Mouse (Mus musculus) right cerebral cortex, adult 2 months (tissue): Measurements from ENCODE around the gene Fam240b.
"Not testable (repeated sequence)": the region's sequence is repeated elsewhere in the genome, so short reads cannot be mapped to it uniquely, and the experiment has no call there.

Source experiments
- DNase-seq, 2 experiments: peaks; one replicate each; pipeline ENCODE4 v3.0.0; 2021 to 2022; ENCODE audit warnings: low spot score in 2 of 2

Gene Fam240b

DNA sequence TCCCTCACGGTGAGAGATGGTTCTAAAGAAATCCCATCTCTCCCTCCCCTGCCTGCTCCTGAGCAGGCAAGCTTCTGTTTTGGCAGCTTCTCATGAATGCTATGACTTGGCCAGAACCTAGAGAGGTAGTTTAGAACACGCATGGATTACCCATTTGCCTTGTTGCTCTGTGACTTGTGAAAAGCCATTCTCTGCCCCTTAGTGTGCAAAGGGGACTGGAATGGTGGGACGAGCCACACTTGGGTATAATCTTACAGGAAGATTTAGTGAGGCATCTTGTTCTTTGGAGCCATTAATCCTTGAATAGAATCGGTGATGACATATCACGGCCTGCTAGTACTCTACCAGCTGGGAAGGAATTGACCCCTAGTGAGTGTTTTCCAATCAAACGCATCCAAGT, at the start of gene Fam240b:
Gene Fam240b, minus strand, starts transcription at position 101 of the 400 bp plus-strand sequence.
- DNase-seq, result no peak

- no peak for DNase-seq
Observed at GRCm38 (mm10) chr13:64530139-64530538, 32.5 kb upstream of the Fam240b start.

DNA sequence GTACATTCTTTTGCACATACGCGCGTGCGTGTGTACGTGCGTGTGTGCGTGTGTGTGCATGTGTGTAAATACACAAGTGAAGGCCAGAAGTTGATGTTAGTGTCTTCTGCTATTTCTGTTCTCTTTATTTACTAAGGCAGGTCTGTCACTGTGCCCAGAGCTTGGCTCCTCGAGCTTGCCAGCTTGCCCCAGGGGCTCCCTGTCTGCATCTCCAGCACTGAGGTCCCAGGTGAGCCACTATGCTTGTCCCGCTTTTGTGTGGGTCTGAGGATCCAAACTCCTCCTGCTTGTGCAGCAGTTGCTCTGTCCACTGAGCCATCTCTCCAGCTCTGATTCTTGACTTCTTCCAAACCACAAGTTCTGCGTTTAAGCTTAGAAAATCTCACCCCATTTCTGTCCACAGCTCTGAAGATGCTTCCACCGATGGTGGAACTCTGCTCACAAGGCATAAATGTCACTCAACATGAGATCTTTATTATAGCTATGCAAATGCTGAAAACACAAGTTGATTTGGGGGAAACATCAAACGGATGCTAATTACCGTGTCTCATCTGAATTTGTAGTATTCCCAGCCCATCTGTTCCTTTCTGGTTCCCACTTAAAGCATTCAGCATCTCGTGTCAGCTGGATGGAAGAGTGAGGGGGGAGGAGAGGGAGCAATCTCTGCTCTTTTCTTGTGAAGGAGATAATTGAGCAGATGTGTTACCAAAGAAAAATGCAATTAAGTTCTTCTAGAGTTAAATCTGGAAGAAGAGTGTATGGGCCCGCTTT, 29.1 kb upstream of the Fam240b start:
- peak; percentile 5 to 27 for DNase-seq

DNA sequence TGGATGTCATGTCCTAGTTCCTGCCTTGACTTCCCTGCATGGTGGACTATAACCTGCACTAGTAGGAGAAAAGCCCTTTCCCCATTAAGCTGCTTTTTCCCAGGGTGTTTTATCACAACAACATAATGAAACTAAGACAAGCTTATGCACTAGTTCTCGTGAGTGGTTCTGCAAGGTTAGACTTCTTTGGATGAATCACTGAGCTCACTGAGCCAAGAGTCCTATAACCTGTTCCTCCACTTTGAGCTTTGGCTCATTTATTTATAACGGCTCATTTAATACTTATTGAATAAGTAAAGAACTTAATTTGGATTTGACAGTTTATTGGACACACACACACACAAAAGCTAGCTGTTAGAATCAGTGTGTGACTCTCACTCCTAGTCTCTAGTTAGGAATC, 16.7 kb upstream of the Fam240b start:
- DNase-seq, result no peak

GRCm38 (mm10) chr13:64511616-64512015, 14.0 kb upstream of the Fam240b start:
- no peak for DNase-seq

DNA sequence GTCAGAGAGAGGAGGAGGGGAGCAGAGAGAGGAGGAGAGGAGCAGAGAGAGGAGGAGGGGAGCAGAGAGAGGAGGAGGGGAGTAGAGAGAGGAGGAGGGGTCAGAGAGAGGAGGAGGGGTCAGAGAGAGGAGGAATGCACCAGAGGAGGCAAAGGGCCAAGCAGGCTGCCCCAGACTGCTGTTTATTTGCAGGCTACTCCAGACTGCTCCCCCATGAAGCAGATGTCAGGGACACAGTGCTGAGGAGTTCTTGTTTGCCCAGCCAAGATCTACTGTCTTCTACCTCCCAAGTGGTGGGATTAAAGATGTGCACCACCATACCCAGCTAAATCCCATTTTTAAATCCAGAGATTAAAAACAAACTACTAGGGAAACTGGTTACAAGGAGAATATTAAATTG, 9.8 kb upstream of the Fam240b start:
- DNase-seq, result no peak

- DNase-seq, result no peak
Observed at GRCm38 (mm10) chr13:64502833-64503232, 5.2 kb upstream of the Fam240b start.

DNA sequence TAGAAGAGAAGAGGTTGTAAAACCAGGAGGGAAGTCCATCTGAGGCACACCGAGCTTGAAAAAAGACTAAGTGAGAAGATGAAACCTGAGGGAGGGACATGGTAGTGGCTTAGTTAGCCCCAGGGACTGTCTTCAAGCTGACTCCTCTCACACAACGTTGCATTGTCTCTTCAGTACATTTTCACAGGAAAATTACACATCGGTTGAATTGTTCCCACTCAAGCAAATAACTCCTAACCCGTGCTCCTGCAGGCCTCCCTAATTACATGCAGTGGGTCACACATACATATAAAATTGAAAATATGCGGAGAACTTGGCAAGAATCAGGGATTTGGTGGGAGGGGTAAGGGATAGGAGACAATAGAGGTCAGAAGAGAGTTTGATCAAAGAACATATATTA, 4.0 kb downstream of the Fam240b start:
- DNase-seq, result no peak

- no peak for DNase-seq
Observed at GRCm38 (mm10) chr13:64489886-64490285, 7.7 kb downstream of the Fam240b start.

DNA sequence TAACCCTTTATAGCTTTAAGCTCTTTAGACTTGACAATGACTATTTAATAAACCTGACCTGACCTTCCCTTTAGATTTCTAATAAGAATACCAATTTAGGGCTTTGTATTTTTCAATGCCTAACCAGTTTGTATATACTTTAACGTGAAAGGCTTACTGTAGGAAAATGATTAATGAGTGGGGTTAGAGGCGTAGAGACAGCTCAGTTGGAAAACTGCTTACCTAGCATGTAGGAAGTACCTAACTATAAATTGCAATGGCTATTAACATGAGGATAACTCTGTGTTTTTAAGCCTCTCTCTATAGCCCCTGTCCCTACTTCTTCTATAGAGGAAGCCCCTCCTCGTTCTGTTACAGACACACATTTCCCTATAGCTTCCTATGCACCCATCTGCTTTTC, 17.6 kb downstream of the Fam240b start:
- DNase-seq, result no peak

DNA sequence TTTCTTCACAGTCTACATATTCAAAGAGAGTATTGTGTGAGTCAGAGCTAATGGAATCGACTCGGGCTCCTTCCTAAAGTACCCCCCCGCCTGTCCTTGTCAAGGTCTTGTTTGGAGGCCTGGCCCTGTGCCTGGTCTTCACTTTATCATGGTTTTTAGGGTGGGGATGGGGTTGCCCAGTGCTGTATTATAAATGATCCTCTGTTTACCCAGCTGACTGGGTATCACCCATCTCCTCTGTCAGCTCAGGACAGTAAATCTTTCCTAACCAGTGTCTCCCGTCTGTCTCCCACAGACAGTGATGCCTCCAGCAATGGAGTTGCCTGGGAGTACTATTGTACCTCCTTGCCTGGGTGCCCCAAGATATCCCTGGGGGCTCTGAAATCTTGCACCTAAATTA, 19.6 kb downstream of the Fam240b start:
- DNase-seq, result no peak

DNA sequence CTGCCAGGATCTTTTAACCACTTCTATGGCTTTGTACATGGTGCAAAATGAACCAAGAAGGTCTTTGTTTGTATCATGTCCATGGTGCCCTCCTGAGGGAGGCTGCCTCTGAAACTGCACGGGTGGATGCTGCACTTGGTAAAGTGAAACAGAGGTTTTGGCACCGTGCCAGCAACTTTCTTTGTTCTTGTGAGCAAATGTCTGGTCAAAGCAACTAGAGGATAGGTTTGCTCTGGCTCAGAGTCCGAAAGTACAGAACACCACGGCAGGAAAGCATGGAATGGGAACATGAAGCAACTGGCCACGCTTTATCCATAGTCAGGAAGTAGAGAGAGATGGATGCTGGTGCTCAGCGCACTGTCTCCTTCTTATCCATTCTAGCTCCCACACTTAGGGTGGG, 29.7 kb downstream of the Fam240b start:
- no peak for DNase-seq

DNA sequence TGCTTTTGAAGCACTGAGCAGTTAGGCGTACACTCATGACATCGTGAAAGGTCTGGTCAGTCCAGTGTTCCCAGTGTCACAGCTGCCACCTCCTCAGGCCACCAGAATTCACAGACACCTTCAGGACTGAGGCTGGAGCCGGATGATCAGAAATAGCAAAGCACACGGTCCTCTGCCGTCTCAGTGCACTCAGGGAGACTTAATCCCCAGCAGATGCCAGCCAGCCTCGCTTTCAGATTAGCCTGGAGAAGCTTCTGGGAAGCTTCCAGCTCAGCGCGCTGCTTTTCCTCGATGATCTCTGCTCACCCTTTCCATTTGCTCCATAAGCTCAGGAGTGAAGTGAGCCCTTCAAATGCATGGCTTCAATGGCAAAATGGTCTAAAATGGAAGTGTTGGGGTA, 32.4 kb downstream of the Fam240b start:
- no peak for DNase-seq

GRCm38 (mm10) chr13:64462581-64462980, 35.0 kb downstream of the Fam240b start:
- no peak for DNase-seq

DNA sequence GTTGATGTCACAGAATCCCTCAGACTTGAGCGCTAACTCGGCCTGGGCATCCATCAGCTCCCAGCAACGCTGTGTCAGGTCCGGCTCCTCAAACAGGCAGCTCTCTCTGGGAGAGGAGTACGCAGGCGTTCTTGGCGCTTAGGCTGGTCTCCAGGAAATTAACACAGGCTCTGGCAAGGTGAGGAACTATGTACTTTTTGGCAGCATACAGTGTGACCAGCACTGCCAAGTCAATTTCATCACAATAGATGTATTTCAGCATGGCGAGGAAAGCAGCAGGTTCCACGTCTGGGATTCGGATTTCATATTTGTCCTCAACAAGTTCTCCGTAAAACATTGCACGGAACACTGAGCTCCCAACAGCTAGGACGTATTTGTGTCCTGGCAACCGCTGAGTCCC, 39.4 kb downstream of the Fam240b start:
- DNase-seq, result no peak

DNA sequence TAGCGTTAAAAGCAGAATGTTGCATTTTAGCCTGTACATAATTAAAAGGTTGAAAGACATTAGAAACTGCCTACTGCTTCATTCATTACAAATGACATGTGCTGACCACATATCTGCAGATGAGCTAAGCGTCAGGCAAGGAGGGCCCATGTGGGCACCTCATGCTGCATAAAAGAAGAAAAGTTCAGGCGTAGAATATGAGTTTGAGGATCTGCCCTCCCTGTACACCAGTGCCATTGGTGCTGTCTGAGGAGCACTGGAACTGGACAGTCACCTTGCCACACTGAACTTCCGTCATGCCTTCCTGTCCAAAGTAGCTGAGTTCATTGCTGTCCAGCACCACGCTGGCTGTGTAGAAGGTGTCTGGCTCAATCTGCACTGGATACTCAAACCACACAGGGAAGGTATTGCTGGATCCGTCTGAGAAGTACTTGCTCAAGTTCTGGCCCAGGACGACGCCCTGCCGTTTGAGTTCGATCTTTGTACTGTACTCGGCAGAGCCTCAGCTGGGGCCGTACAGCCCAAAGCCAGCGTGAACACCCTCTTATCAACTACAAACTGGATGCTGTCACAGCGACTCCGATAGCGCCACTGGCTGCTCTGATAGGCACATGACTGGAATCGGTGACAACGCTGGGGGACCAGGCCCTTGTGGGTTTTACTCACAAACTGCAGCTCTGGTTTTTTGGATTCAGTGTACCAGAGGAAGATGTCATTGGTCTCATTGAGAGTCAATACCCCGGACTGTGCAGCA, 40.2 kb downstream of the Fam240b start:
- DNase-seq, result not testable (repeated sequence)

DNA sequence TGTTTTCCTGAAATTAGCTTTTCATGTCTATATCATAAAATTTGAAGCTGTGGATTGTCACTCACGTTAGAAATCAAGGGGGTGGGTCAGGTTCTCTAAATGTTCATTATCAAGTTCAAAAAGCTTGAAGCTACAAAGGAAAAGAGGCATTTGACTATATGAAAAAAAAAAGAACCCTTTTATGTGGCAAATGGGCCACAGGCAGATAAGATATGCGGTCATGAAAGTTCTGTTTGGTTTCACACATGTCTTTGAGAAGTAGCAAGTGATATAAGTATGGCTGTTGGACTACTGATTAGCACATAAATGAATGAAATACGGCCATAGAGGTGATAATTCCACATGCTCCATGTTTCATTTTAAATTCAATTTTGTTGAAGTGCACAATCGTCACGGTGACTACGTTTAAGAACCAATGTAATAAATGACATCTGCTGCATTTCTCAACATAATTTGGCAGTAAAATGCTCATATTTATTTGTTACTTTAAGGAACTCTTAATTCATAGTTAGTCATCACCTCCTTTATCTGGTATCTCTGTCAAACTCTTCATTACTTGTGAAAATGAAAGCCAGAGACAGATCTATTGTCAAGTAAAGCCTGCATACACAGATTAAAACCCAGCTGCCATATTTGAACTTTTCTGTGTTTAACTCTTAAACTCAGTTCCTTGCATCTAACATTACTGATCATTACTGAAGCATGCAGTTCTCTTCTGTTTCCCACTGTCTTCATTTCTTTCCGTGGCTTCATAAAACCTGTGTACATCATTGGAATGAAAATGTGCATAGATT, 47.4 kb downstream of the Fam240b start:
- DNase-seq, result no peak

DNA sequence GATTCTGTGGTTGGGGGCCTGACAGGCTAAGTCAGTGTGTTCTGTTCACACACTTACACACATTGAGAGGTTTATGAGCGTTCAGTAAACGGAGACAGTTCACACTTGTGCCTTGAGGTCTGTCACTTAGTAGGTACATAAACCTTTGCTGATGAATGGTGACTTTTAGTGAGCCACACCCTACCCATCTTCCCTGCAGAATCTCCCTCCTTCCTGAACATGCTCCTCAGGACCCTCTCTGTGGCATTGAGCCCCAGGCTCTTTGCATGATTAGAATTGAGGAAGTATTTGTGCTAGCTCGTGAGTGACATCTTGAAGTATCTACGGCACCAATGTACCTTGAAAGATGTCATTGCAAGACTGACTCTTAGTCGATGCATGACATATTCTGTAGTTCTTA, 48.9 kb downstream of the Fam240b start:
- DNase-seq, result no peak

DNA sequence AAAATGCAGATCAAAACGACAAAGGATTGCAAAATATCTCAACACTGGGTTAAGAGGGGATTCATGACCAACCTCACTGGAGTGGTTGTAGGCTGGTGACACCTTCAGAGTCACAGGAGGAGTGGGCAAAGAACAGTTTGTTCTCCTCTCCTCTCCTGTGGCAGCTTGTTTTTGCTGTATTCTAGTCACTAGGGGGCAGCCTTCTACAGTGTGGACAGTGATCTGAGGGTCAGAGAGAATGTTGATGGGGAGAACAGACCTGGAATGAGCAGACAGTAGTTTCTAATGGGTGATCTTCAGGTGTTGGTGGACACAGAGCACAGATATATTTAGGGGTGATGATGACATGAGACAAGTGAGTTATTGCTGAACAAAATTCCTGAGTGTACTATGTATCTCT, 49.6 kb downstream of the Fam240b start:
- DNase-seq, result peak in 1 of 2 experiments; percentile 51

DNA sequence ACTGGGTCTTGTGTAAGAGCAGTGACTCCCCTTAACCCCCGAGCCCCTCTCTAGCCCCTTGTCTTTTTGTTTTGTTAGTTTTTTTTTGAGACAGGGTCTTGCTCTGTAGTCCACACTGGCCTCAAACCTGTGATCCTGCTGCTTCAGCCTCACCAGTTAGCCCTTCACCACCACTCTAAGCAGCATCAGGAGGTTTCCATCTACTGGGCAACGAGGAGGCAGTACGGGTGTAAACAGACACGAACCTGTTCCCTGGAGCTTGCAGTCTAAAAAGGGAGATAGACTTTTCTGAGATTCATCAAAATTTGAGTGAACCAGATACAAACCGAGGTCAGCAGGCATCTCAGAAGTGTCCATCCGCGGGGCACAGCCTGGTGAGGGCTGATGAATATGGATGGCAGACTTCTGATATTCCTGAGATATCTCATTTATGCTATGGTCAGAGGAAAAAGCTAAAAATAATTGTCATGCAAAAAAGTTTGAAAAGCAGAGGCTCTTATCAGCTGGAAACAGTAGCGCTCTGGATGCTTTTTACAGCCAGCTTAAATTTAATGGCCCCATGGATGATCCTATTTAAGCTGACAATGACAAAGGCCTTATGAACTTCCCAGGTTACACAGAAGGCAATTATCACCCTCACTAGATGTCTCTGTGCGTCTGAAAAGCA, 52.2 kb downstream of the Fam240b start:
- no peak for DNase-seq

DNA sequence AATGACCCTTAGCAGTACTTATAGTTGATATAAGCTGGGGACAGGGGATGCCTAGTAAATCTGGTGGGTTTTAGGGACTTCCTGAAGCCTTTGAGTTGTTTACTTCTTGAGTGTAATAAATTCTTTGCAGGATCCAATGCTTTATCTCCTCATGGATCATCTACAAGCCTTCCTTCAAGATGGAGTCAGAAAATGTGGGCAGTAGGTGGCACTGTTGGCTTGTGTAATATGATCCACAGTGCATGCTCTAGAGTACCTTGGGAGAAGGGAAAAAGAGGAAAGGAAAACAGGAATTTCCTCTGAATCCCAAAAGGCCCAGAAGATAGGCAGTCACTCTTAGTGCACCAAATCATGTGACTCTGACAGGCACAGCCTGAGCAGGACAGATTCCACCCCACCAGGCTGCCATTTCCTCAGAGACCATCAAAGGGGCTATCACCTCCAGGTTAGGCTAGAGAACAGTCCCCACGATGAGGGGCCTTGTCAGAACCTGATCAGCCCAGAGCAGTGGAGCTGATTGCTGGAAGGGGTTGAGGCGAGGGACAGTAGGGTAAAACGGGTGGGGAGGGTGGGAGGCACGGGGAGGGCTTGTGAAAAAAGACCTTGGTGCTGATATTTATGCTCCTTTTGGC, 54.2 kb downstream of the Fam240b start:
- DNase-seq, result peak; percentile 83 to 85
